Mouse (Mus musculus): ENCODE measurements around the gene Npm1.
A peak's percentile ranks its signal among the peaks of the same experiment; 100 is the strongest.

The Npm1 gene

GRCm38 (mm10) chr11:33145201-33146142 is 17.5 kb downstream of the Npm1 start:
- DNase-seq: no peak

GRCm38 (mm10) chr11:33143906-33144305 is 19.1 kb downstream of the Npm1 start:
- DNase-seq: no peak

GRCm38 (mm10) chr11:33142801-33143200 is 20.2 kb downstream of the Npm1 start:
- DNase-seq: no peak

GRCm38 (mm10) chr11:33140111-33140460 is 22.9 kb downstream of the Npm1 start:
- DNase-seq: no peak

- DNase-seq: no peak
These were observed 23.4 kb downstream of the Npm1 start for GRCm38 (mm10) chr11:33139458-33140110.

- no peak for DNase-seq
These were observed 24.3 kb downstream of the Npm1 start for GRCm38 (mm10) chr11:33138686-33139085.

GRCm38 (mm10) chr11:33134391-33134986 is 28.5 kb downstream of the Npm1 start:
- no peak for DNase-seq

GRCm38 (mm10) chr11:33132619-33133338 is 30.2 kb downstream of the Npm1 start:
- DNase-seq: no peak

- DNase-seq: no peak
These were observed 35.9 kb downstream of the Npm1 start for GRCm38 (mm10) chr11:33127058-33127457.

- DNase-seq: peak; percentile 74
These were observed 40.3 kb downstream of the Npm1 start for GRCm38 (mm10) chr11:33122575-33123268.

- no peak for DNase-seq
These were observed 43.5 kb downstream of the Npm1 start for GRCm38 (mm10) chr11:33119556-33119955.

- peak; percentile 22 for DNase-seq
These were observed 43.9 kb downstream of the Npm1 start for GRCm38 (mm10) chr11:33119116-33119515.

GRCm38 (mm10) chr11:33118480-33118879 is 44.5 kb downstream of the Npm1 start:
- DNase-seq: no peak

GRCm38 (mm10) chr11:33115796-33116195 is 47.2 kb downstream of the Npm1 start:
- DNase-seq: no peak

- DNase-seq: peak; percentile 23
These were observed 50.6 kb downstream of the Npm1 start for GRCm38 (mm10) chr11:33112407-33112806.

GRCm38 (mm10) chr11:33110111-33110510 is 52.9 kb downstream of the Npm1 start:
- no peak for DNase-seq

- DNase-seq: no peak
These were observed 55.5 kb downstream of the Npm1 start for GRCm38 (mm10) chr11:33107540-33107939.

GRCm38 (mm10) chr11:33104911-33105316 is 58.1 kb downstream of the Npm1 start:
- DNase-seq: no peak

GRCm38 (mm10) chr11:33103291-33103943 is 59.6 kb downstream of the Npm1 start:
- DNase-seq: peak; percentile 59

All from kidney, postnatal 10 days (tissue).